In the genomic region with DNA sequence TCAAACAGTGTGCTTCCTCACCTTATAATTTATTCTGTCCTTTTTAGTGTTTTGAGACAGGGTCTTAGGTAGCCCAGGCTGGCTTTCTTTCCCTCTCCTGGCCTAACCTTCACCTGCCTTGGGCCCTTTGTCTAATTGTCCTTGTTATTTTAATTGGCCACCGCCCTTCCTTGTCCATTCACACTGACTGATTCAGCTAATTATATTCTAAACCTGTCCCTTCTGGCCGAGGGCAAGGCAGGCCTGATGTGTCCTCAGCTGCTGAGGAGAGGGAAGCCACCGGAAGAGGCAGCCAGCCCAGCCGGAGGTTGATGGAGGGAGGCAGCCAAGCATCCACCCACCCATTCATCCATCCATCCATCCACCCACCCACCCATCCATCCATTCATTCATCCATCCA, we compare ENCODE assay signal across 22 mouse cellular contexts. TPM values are rescaled to one million over a fixed set of nuclear protein-coding genes. Genes with fewer than 3 reads are reported as not detected.
"Had no signal": no experiment of that assay in that cellular context is flagged by ENCODE, and none has a peak within 500 bp of the region (broad histone marks: within the 10 kb centered on the region; RNA-seq: fewer than 3 reads in every experiment).

No protein-coding gene starts in this region.

- H3K9me3 ChIP-seq: limb, embryonic 12.5 days; limb, embryonic 15.5 days; megakaryocyte, embryonic 14.5 days; midbrain, embryonic 10.5 days; midbrain, embryonic 13.5 days had no signal

- H3K4me3 ChIP-seq: limb, embryonic 12.5 days; limb, embryonic 15.5 days; megakaryocyte, embryonic 14.5 days; midbrain, embryonic 10.5 days; midbrain, embryonic 13.5 days; myocyte had no signal

- DNase-seq: kidney, adult 9 months; kidney, postnatal 14 days; kidney, postnatal 4 days; left cerebral cortex, postnatal 4 days; liver, postnatal 0 days; lung, embryonic 14.5 days; right cerebral cortex, adult 18-20 months; right cerebral cortex, postnatal 25 days; spleen, adult 18-20 months; thymus, adult 18-20 months; thymus, postnatal 4 days had no signal

- ATAC-seq: liver, postnatal 0 days; lung, postnatal 0 days; midbrain, embryonic 13.5 days; midbrain, embryonic 16.5 days had no signal

- H3K36me3 ChIP-seq: limb, embryonic 12.5 days; limb, embryonic 15.5 days had no signal

- H3K4me1 ChIP-seq: megakaryocyte, embryonic 14.5 days had no signal

- H3K27me3 ChIP-seq: limb, embryonic 15.5 days; midbrain, embryonic 13.5 days had no signal

- H3K4me2 ChIP-seq: limb, embryonic 12.5 days; limb, embryonic 15.5 days; liver, embryonic 11.5 days; lung, embryonic 14.5 days; midbrain, embryonic 13.5 days had no signal

- H3K9ac ChIP-seq: limb, embryonic 12.5 days; limb, embryonic 15.5 days; liver, embryonic 14.5 days; liver, postnatal 0 days; lung, embryonic 14.5 days; midbrain, embryonic 13.5 days had no signal

- H3K27ac ChIP-seq: limb, embryonic 12.5 days; limb, embryonic 15.5 days; liver, embryonic 14.5 days; midbrain, embryonic 10.5 days; midbrain, embryonic 13.5 days had no signal

RNA-seq across cellular contexts. Expression of a gene that starts 52.2 kb away (rescaled TPM):
- total RNA-seq: monocyte, adult 5-6 weeks had no signal
- polyA plus RNA-seq: liver, embryonic 14.5 days; liver, postnatal 0 days; lung, postnatal 0 days; myocyte had no signal
